Mouse (Mus musculus) CH12.LX (cell line): ENCODE measurements around the gene Cyp1b1. TPM values are rescaled to one million over a fixed set of nuclear protein-coding genes. Genes with fewer than 3 reads are reported as not detected.

Source experiments
- DNase-seq: peaks from one replicate; pipeline ENCODE4 v3.0.0-alpha.2; 2013; ENCODE audit errors: extremely low read depth
- H3K27ac ChIP-seq: 2 replicates; pipeline ENCODE4 v1.5.1; 2012; ENCODE audit warnings: low read depth, mild to moderate bottlenecking, control low read depth, moderate library complexity; ENCODE audit not compliant: insufficient read depth
- H3K27me3 ChIP-seq: replicated peaks from 2 replicates; pipeline ENCODE3; 2012; ENCODE audit warnings: inconsistent platforms
- H3K36me3 ChIP-seq, 2 experiments: replicated peaks in 1 of 2; 2 replicates each; pipeline versions ENCODE3 to v1.6.1; 2012; ENCODE audit warnings: inconsistent platforms in 1 of 2, low read length in 1 of 2, mild to moderate bottlenecking in 1 of 2, mixed read lengths in 1 of 2, moderate library complexity in 1 of 2; ENCODE audit not compliant: control insufficient read depth in 1 of 2, insufficient read depth in 1 of 2
- H3K4me1 ChIP-seq, 2 experiments: 2 replicates each; pipeline ENCODE4 v1.6.1; 2012; ENCODE audit warnings: inconsistent platforms in 1 of 2, moderate library complexity in 1 of 2; ENCODE audit not compliant: insufficient read depth in 2 of 2, control insufficient read depth in 1 of 2
- H3K4me2 ChIP-seq: 2 replicates; pipeline ENCODE4 v1.6.1; 2012; ENCODE audit warnings: low read depth, mild to moderate bottlenecking, control low read depth; ENCODE audit not compliant: poor library complexity, insufficient read depth, severe bottlenecking
- H3K4me3 ChIP-seq, 3 experiments: fragments of 150-350 bp in 1 of 3; sonication (generic) in 1 of 3; replicated peaks in 1 of 3; 2 replicates each; pipeline versions ENCODE3 to v1.5.1; 2011 to 2012; ENCODE audit warnings: low read depth in 2 of 3, low read length in 2 of 3, mild to moderate bottlenecking in 2 of 3, moderate library complexity in 2 of 3, control low read depth in 1 of 3, improper control_type of control experiment in 1 of 3, inconsistent platforms in 1 of 3, mixed read lengths in 1 of 3; ENCODE audit not compliant: poor library complexity in 1 of 3
- H3K79me2 ChIP-seq: replicated peaks from 2 replicates; pipeline ENCODE4 v1.6.1; 2012; ENCODE audit warnings: mild to moderate bottlenecking, moderate library complexity; ENCODE audit not compliant: control insufficient read depth, poor library complexity, insufficient read depth, severe bottlenecking; ENCODE audit errors: extremely low read depth
- H3K9ac ChIP-seq: 2 replicates; pipeline ENCODE4 v1.6.1; 2012; ENCODE audit warnings: low read depth, mild to moderate bottlenecking, control low read depth, moderate library complexity; ENCODE audit not compliant: insufficient read depth
- H3K9me3 ChIP-seq: replicated peaks from 2 replicates; pipeline ENCODE3; 2012; ENCODE audit warnings: low read length, inconsistent platforms, mixed read lengths
- CHD1 ChIP-seq: IDR thresholded peaks from 2 replicates; pipeline ENCODE4 v1.6.1; 2012; ENCODE audit warnings: low read depth, low read length, improper control_type of control experiment, inconsistent platforms
- E2F4 ChIP-seq: IDR thresholded peaks from 2 replicates; pipeline ENCODE4 v1.6.1; 2011; ENCODE audit warnings: low read depth, low read length, improper control_type of control experiment; ENCODE audit not compliant: insufficient replicate concordance
- ELF1 ChIP-seq: IDR thresholded peaks from 2 replicates; pipeline ENCODE4 v1.6.1; 2014; ENCODE audit warnings: low read depth, mild to moderate bottlenecking, inconsistent platforms, low read length, improper control_type of control experiment
- ETS1 ChIP-seq: conservative IDR thresholded peaks from 2 replicates; pipeline ENCODE4 v1.6.1; 2012; ENCODE audit warnings: low read depth, mild to moderate bottlenecking, inconsistent platforms, low read length, improper control_type of control experiment, moderate library complexity
- GABPA ChIP-seq: IDR thresholded peaks from 2 replicates; pipeline ENCODE4 v1.6.1; 2012; ENCODE audit warnings: low read depth, low read length, improper control_type of control experiment, inconsistent platforms; ENCODE audit not compliant: insufficient replicate concordance
- JUND ChIP-seq: conservative IDR thresholded peaks from 2 replicates; pipeline ENCODE4 v1.6.1; 2011; ENCODE audit warnings: low read depth, low read length, improper control_type of control experiment
- MEF2A ChIP-seq: IDR thresholded peaks from 2 replicates; pipeline ENCODE4 v1.6.1; 2014; ENCODE audit warnings: low read depth, mild to moderate bottlenecking, inconsistent platforms, low read length, improper control_type of control experiment, borderline replicate concordance
- NELFE ChIP-seq: IDR thresholded peaks from 2 replicates; pipeline ENCODE4 v1.6.1; 2011; ENCODE audit warnings: low read depth, low read length, improper control_type of control experiment
- NRF1 ChIP-seq: IDR thresholded peaks from 2 replicates; pipeline ENCODE4 v1.6.1; 2014; ENCODE audit warnings: low read depth, mild to moderate bottlenecking, inconsistent platforms, low read length, improper control_type of control experiment, moderate library complexity
- PAX5 ChIP-seq: IDR thresholded peaks from 2 replicates; pipeline ENCODE4 v1.6.1; 2012; ENCODE audit warnings: low read length, inconsistent platforms, mixed read lengths
- RAD21 ChIP-seq: IDR thresholded peaks from 2 replicates; pipeline ENCODE4 v1.6.1; 2011; ENCODE audit warnings: low read depth, mild to moderate bottlenecking, low read length, improper control_type of control experiment, moderate library complexity
- TBP ChIP-seq: conservative IDR thresholded peaks from 2 replicates; pipeline ENCODE4 v1.6.1; 2011; ENCODE audit warnings: low read depth, low read length, improper control_type of control experiment
- USF2 ChIP-seq: conservative IDR thresholded peaks from 2 replicates; pipeline ENCODE4 v1.6.1; 2011; ENCODE audit warnings: low read depth, low read length, improper control_type of control experiment
- ZKSCAN1 ChIP-seq: IDR thresholded peaks from 2 replicates; pipeline ENCODE4 v1.6.1; 2012; ENCODE audit warnings: low read depth, inconsistent platforms, low read length, improper control_type of control experiment, borderline replicate concordance
- ZMIZ1 ChIP-seq: IDR thresholded peaks from 2 replicates; pipeline ENCODE4 v1.6.1; 2012; ENCODE audit warnings: low read depth, mild to moderate bottlenecking, inconsistent platforms, low read length, improper control_type of control experiment
- dilution Hi-C: fragments of 300-500 bp; cut with MboI; formaldehyde crosslinking; loops from 2 replicates; pipeline ENCODE4 v1.14.3; 2020; ENCODE audit warnings: low sequenced_read_pairs; ENCODE audit not compliant: extremely low pct_unique_long_range_greater_than_20kb, extremely low pct_ligation_motif_present
- in situ Hi-C: fragments of 300-500 bp; cut with MboI; formaldehyde crosslinking; loops from 3 replicates; pipeline ENCODE4 v1.14.3; 2019; ENCODE audit warnings: low sequenced_read_pairs, low pct_ligation_motif_present, low pct_unique_long_range_greater_than_20kb, mixed read lengths
- polyA plus RNA-seq: library from polyadenylated mRNA; unstranded; fragments of >175 nt; gene quantifications from 2 replicates; pipeline ENCODE4 v1.2.1, GENCODE M21; 2012; ENCODE audit warnings: low read depth; ENCODE audit not compliant: insufficient read length
- total RNA-seq, 2 experiments: library from RNA; depleted of rRNA; stranded (reverse); fragments of 300-350 nt in 1 of 2; fragments of >200 nt in 1 of 2; gene quantifications; 2 replicates each; pipeline ENCODE4 v1.2.3; 2012 to 2014

Gene Cyp1b1
- total and polyA plus RNA-seq, 3 experiments = not detected

- H3K9ac ChIP-seq = no peak overlapping the region
- no peaks in the 10 kb centered on the region for H3K27me3 ChIP-seq
- dilution Hi-C loops (no loop called here), in situ Hi-C loops (no loop called here)
- DNase-seq = no peak
- TF ChIP-seq ZKSCAN1 = no peak
- TF ChIP-seq ETS1 = no peak
- TF ChIP-seq ZMIZ1 = no peak
- TF ChIP-seq PAX5 = no peak
- TF ChIP-seq NRF1 = no peak
- no peak for TF ChIP-seq E2F4
- TF ChIP-seq CHD1 = no peak
- no peak for TF ChIP-seq USF2
- TF ChIP-seq GABPA = no peak
- no peak for TF ChIP-seq TBP
- no peak for TF ChIP-seq MEF2A
- TF ChIP-seq RAD21 = no peak
- no peak for TF ChIP-seq ELF1
- no peaks in the 10 kb centered on the region for H3K36me3 ChIP-seq
- H3K4me1 ChIP-seq = no peaks in the 10 kb centered on the region
- no peak overlapping the region for H3K4me3 ChIP-seq
- no peaks in the 10 kb centered on the region for H3K9me3 ChIP-seq
- H3K79me2 ChIP-seq = no peaks in the 10 kb centered on the region
- no peak overlapping the region for H3K27ac ChIP-seq
- no peak overlapping the region for H3K4me2 ChIP-seq
Measured at GRCm38 (mm10) chr17:79670837-79671236, 44.0 kb downstream of the Cyp1b1 start.

GRCm38 (mm10) chr17:79664106-79664417 lies 50.8 kb downstream of the Cyp1b1 start:
- Histone ChIP-seq H3K4me1 (peaks cover 0 to 7% of the 10 kb centered on the region in 2 experiments; a peak in 1 of 4 replicates), H3K4me2 (no peak overlapping the region), H3K27me3 (no peaks in the 10 kb centered on the region), H3K4me3 (no peak overlapping the region), H3K27ac (no peak overlapping the region), H3K9me3 (no peaks in the 10 kb centered on the region), H3K36me3 (no peaks in the 10 kb centered on the region), H3K9ac (no peak overlapping the region), H3K79me2 (no peaks in the 10 kb centered on the region)
- no peak for TF ChIP-seq MEF2A
- no peak for TF ChIP-seq JUND
- TF ChIP-seq NELFE = no peak
- no peak for TF ChIP-seq RAD21
- in situ Hi-C loops (loop anchor here (5.0 kb wide), 2 partner anchors 53 to 173 kb away; partner anchors contain the start of gene Cyp1b1), dilution Hi-C loops (no loop called here)
- DNase-seq = no peak
